Mouse (Mus musculus): ENCODE results near the gene Spns3. TPM values are rescaled to one million over a fixed set of nuclear protein-coding genes. Genes with fewer than 3 reads are reported as not detected.

The Spns3 gene
- polyA plus RNA-seq, 1 experiment, result 1.4 TPM

- WGBS, result 61% methylated on average over 6 of the region's 6 CpGs
- H3K4me1 ChIP-seq (ENCODE audit: control insufficient read depth, insufficient read depth, low read length), result peaks cover 48% of the 10 kb centered on the region
- no peak for DNase-seq
- H3K4me3 ChIP-seq (replicated peaks; ENCODE audit: extremely low read depth, low read depth, low read length), result no peak overlapping the region
- TF ChIP-seq POLR2A (IDR thresholded peaks at IDR 0.05; ENCODE audit: borderline replicate concordance, extremely low read depth, low read depth, low read length), result no peak
- no peak for TF ChIP-seq CTCF (IDR thresholded peaks at IDR 0.05; ENCODE audit: insufficient read depth, low read length)
Measured at GRCm38 (mm10) chr11:72471381-72471780, 78.9 kb downstream of the Spns3 start.

GRCm38 (mm10) chr11:72470004-72470403 is 80.3 kb downstream of the Spns3 start:
- H3K4me1 ChIP-seq (ENCODE audit: control insufficient read depth, insufficient read depth, low read length), result peaks cover 51% of the 10 kb centered on the region
- no peak for TF ChIP-seq POLR2A (IDR thresholded peaks at IDR 0.05; ENCODE audit: borderline replicate concordance, extremely low read depth, low read depth, low read length)
- no peak for TF ChIP-seq CTCF (IDR thresholded peaks at IDR 0.05; ENCODE audit: insufficient read depth, low read length)

DNA sequence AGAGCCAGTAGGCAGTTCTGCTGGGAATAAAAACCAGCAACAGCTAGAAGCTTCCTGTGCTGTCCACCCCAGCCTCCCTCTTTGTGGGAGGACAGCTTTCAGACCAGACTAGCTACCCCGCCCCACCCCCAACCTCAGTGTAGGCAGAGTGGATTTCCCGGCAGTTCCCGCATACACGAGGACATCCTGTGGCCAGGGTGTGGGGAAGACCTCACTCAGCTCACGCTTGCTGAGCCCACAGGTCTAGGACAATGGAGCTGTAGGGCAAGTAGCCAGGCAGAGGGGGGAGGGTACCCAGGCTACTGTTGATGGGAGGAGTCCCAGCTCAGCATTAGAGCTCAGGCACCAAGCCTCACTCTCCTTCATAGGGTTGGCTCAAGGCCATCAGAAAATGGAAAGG is 81.1 kb downstream of the Spns3 start:
- 18% methylated on average over 5 of the region's 5 CpGs for WGBS
- H3K4me3 ChIP-seq (replicated peaks; ENCODE audit: extremely low read depth, low read depth, low read length), result no peak overlapping the region
- TF ChIP-seq POLR2A (IDR thresholded peaks at IDR 0.05; ENCODE audit: borderline replicate concordance, extremely low read depth, low read depth, low read length) (0 out of 2 replicates have a peak, but pooled peaks have one; percentile 9), CTCF (IDR thresholded peaks at IDR 0.05; ENCODE audit: insufficient read depth, low read length) (no peak)
- peaks cover 58% of the 10 kb centered on the region for H3K4me1 ChIP-seq (ENCODE audit: control insufficient read depth, insufficient read depth, low read length)
- DNase-seq, result peak; percentile 79

More at GRCm38 (mm10) chr11:72470004-72470403, 80.3 kb downstream of the Spns3 start:
- 33% methylated on average over 4 of the region's 4 CpGs for WGBS
- no peak for DNase-seq
- H3K4me3 ChIP-seq (replicated peaks; ENCODE audit: extremely low read depth, low read depth, low read length), result no peak overlapping the region

- H3K4me3 ChIP-seq (replicated peaks; ENCODE audit: extremely low read depth, low read depth, low read length), result no peak overlapping the region
- no peak for TF ChIP-seq POLR2A (IDR thresholded peaks at IDR 0.05; ENCODE audit: borderline replicate concordance, extremely low read depth, low read depth, low read length)
- no peak for TF ChIP-seq CTCF (IDR thresholded peaks at IDR 0.05; ENCODE audit: insufficient read depth, low read length)
- DNase-seq, result no peak
- 53% methylated on average over 5 of the region's 5 CpGs for WGBS
- H3K4me1 ChIP-seq (ENCODE audit: control insufficient read depth, insufficient read depth, low read length), result peaks cover 58% of the 10 kb centered on the region
Measured at GRCm38 (mm10) chr11:72468525-72468924, 81.8 kb downstream of the Spns3 start.

DNA sequence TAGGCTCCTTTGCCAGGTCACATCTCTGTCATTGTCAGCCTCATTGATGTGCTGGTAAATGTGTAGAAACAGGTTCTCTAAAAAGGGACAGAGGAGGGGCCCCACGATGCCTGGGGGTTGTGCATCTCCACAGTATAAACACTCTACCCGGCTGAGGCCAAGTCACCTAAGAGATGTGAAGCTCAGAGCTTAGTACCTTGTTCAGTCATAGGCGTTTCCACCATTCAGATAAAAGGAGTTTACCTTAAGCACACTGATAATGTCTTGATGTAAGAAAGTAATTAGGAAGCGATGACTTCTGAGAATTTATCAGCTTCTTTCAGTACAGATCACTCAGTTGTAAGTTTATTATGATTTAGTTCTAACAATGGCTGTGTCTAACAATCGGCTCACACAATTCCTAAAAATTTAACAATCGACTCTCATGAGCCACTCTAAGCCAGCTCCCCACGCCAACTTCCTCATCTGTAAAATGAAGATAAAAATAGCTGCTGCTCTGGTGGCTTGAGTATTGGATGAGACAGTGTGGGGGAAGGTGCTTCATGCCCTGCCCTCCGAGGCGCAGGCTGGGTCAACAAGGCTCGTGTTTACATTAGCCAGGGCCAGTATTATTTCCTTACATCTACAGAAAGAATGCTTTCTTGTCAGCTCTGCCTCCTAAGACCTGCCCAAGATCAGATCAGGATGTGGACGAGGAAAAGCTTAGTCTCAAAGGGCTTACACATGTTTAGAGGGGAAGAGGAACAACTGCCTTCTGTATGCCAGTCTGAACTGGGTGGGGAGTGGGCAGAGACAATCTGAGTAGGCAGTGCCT is 83.4 kb downstream of the Spns3 start:
- H3K4me3 ChIP-seq (replicated peaks; ENCODE audit: extremely low read depth, low read depth, low read length), result no peak overlapping the region
- TF ChIP-seq POLR2A (IDR thresholded peaks at IDR 0.05; ENCODE audit: borderline replicate concordance, extremely low read depth, low read depth, low read length) (no peak; the same call in 1 of the 2 replicates), CTCF (IDR thresholded peaks at IDR 0.05; ENCODE audit: insufficient read depth, low read length) (no peak)
- peak; percentile 59 for DNase-seq
- H3K4me1 ChIP-seq (ENCODE audit: control insufficient read depth, insufficient read depth, low read length), result peaks cover 59% of the 10 kb centered on the region
- WGBS, result 5% methylated on average over 11 of the region's 11 CpGs

DNA sequence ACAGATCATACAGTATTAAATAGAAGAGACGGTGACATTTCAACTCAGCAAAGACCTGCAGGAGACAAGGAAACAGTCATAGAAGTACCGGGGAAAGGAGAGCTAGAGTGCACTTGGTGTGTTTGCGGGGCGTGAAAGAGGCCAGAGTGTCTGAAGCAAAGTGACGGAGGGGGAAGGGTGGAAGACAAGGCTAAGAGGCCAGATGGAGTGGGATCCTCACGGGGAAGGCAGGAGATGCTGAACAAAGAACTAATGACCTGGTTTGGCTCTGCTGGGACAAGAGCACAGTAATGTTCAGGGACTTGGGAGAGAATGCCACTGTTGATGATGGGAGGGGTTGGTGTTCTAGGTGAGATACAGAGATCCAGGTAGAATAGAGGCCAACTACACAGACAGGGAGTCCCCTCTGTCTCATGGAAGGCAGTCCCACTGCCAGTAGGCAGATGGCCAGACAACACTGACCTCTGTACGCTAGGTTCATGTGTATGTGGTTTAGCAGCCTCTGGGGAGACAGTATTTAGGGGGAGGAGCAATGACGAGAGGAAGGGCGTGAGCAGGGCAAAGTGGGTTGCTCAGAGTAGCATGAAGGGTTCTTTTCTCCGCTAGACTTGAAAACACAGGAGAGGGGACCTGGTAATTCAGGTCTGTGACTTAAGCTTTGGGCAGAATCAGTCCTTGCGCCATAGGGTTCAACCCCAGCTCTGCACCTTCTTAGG is 84.2 kb downstream of the Spns3 start:
- 34% methylated on average over 11 of the region's 11 CpGs for WGBS
- peaks cover 64% of the 10 kb centered on the region for H3K4me1 ChIP-seq (ENCODE audit: control insufficient read depth, insufficient read depth, low read length)
- no peak for TF ChIP-seq POLR2A (IDR thresholded peaks at IDR 0.05; ENCODE audit: borderline replicate concordance, extremely low read depth, low read depth, low read length)

DNA sequence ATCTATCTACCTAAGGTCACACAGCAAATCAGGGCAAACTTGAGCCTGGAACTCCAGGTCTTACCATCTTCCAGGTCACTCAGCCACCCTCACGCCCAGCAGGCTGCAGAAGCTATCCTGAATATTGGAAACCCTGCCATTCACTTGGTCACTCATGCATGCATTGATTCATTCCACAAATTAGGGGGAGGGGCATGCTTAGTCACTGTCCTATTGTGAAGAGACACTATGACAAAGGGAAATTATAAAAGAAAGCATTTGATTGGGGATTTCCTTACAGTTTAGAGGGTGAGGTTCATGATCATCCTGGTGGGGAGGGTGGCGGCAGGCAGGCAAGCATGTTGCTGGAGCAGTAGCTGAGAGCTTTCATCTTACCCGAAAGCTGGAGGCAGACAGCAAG is 85.5 kb downstream of the Spns3 start:
- no peak overlapping the region for H3K4me3 ChIP-seq (replicated peaks; ENCODE audit: extremely low read depth, low read depth, low read length)
- H3K4me1 ChIP-seq (ENCODE audit: control insufficient read depth, insufficient read depth, low read length), result peaks cover 56% of the 10 kb centered on the region
- no peak for TF ChIP-seq CTCF (IDR thresholded peaks at IDR 0.05; ENCODE audit: insufficient read depth, low read length)
- no peak for TF ChIP-seq POLR2A (IDR thresholded peaks at IDR 0.05; ENCODE audit: borderline replicate concordance, extremely low read depth, low read depth, low read length)
- DNase-seq, result no peak
- WGBS, result 58% methylated on average over 3 of the region's 3 CpGs

More for the DNA sequence above, 84.2 kb downstream of the Spns3 start:
- H3K4me3 ChIP-seq (replicated peaks; ENCODE audit: extremely low read depth, low read depth, low read length), result no peak overlapping the region
- DNase-seq, result no peak

GRCm38 (mm10) chr11:72461500-72461981 is 88.8 kb downstream of the Spns3 start:
- H3K4me1 ChIP-seq (ENCODE audit: control insufficient read depth, insufficient read depth, low read length), result peaks cover 38% of the 10 kb centered on the region
- no peak overlapping the region for H3K4me3 ChIP-seq (replicated peaks; ENCODE audit: extremely low read depth, low read depth, low read length)
- 23% methylated on average over 5 of the region's 5 CpGs for WGBS
- DNase-seq, result no peak
- TF ChIP-seq CTCF (IDR thresholded peaks at IDR 0.05; ENCODE audit: insufficient read depth, low read length) (no peak), POLR2A (IDR thresholded peaks at IDR 0.05; ENCODE audit: borderline replicate concordance, extremely low read depth, low read depth, low read length) (no peak)

- WGBS, result 58% methylated on average over 3 of the region's 3 CpGs
- DNase-seq, result no peak
- Histone ChIP-seq H3K4me3 (replicated peaks; ENCODE audit: extremely low read depth, low read depth, low read length) (no peak overlapping the region), H3K4me1 (ENCODE audit: control insufficient read depth, insufficient read depth, low read length) (peaks cover 18% of the 10 kb centered on the region)
- TF ChIP-seq CTCF (IDR thresholded peaks at IDR 0.05; ENCODE audit: insufficient read depth, low read length), result no peak
- TF ChIP-seq POLR2A (IDR thresholded peaks at IDR 0.05; ENCODE audit: borderline replicate concordance, extremely low read depth, low read depth, low read length), result no peak
Measured at GRCm38 (mm10) chr11:72458502-72458901, 91.8 kb downstream of the Spns3 start.

Data from lung, adult 2 months (tissue).